Mouse (Mus musculus) spleen, adult 2 months (tissue): ENCODE data around the gene Iqschfp. TPM values are rescaled to one million over a fixed set of nuclear protein-coding genes. Genes with fewer than 3 reads are reported as not detected.

Experiments
- DNase-seq, 2 experiments: peaks; one replicate each; pipeline versions ENCODE4 v3.0.0 to v3.0.0-alpha.2; 2012 to 2021; ENCODE audit warnings: low spot score in 2 of 2, low read depth in 1 of 2
- H3K27ac ChIP-seq: fragments of 200-500 bp; 2 replicates; pipeline ENCODE4 v1.5.1; 2012; ENCODE audit warnings: low read length, inconsistent platforms; ENCODE audit not compliant: insufficient read depth
- H3K27me3 ChIP-seq: fragments of 200-500 bp; 2 replicates; pipeline ENCODE4 v1.6.1; 2012; ENCODE audit warnings: mild to moderate bottlenecking, moderate library complexity, low read length, inconsistent platforms; ENCODE audit not compliant: control insufficient read depth, insufficient read depth
- H3K36me3 ChIP-seq: fragments of 200-500 bp; 2 replicates; pipeline ENCODE4 v1.6.1; 2012; ENCODE audit warnings: mild to moderate bottlenecking, low read length, inconsistent platforms; ENCODE audit not compliant: control insufficient read depth, insufficient read depth
- H3K4me1 ChIP-seq: fragments of 200-500 bp; 2 replicates; pipeline ENCODE4 v1.6.1; 2011; ENCODE audit warnings: inconsistent platforms; ENCODE audit not compliant: control insufficient read depth, insufficient read depth, insufficient read length
- H3K4me3 ChIP-seq: fragments of 200-500 bp; 2 replicates; pipeline ENCODE4 v1.5.1; 2011; ENCODE audit warnings: mild to moderate bottlenecking, inconsistent platforms; ENCODE audit not compliant: insufficient read depth, insufficient read length; ENCODE audit errors: extremely low read depth
- CTCF ChIP-seq: fragments of 200-500 bp; IDR thresholded peaks from 2 replicates; pipeline ENCODE4 v1.5.1; 2011; ENCODE audit warnings: mild to moderate bottlenecking, inconsistent platforms; ENCODE audit not compliant: insufficient read depth, insufficient read length, insufficient replicate concordance; ENCODE audit errors: extremely low read depth
- POLR2A ChIP-seq: fragments of 200-500 bp; IDR thresholded peaks from 2 replicates; pipeline ENCODE4 v1.6.1; 2011; ENCODE audit warnings: low read depth, low read length, inconsistent platforms
- WGBS: fragments of 180-500 bp; shearing (Covaris S2); methylation state at CpG from one replicate; pipeline ENCODE4 v1.1.7; 2018; 5-methylcytosine and 5-hydroxymethylcytosine counted together
- polyA plus RNA-seq: library from polyadenylated mRNA; depleted of rRNA; stranded (reverse); fragments of >200 nt; gene quantifications from 2 replicates; pipeline ENCODE4 v1.2.3, GENCODE M21; 2012

Iqschfp gene
- polyA plus RNA-seq, 1 experiment, result not detected

DNA sequence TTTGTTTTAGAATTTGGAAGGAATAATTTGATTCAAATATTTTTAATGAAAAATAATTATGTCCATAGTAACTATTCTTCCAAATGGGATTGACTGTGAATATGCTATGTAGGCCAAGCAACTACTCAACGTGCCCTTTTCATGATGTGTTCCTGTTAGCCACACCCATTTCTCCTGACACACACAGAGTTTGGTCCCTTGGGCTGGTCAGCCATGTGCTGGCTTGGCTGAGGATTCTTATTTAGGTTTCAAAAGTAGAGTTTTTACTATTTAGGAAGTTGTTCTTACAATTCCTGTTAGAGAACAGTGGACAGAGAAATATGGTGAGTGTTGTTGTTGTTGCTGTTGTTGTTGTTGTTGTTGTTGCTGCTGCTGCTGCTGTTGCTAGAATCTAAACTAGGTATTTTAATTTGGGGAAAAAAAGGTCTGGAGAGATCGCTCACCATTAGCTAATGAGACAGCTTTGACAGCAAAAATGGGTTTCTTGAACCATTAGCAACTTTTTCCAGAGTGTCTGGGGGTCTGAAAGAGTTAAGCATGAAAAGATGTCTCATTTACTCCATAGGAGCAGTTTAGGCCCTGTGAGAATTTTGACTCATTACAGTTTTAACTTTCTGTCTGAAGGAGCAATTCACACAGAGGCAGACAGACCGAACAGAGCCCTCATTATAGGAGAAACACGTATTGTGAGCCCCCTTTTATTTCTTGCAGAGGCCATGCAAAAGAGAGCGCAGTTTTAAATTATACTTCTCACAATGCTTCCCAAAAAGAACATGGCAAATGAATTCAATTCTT, 247.0 kb downstream of the Iqschfp start:
- no peak for DNase-seq
- 89% methylated on average over 5 of the region's 5 CpGs for WGBS
- H3K4me1 ChIP-seq, result no peaks in the 10 kb centered on the region
- TF ChIP-seq POLR2A (no peak), CTCF (no peak)
- H3K4me3 ChIP-seq, result no peak overlapping the region
- no peak overlapping the region for H3K27ac ChIP-seq
- H3K27me3 ChIP-seq, result no peaks in the 10 kb centered on the region
- no peaks in the 10 kb centered on the region for H3K36me3 ChIP-seq

DNA sequence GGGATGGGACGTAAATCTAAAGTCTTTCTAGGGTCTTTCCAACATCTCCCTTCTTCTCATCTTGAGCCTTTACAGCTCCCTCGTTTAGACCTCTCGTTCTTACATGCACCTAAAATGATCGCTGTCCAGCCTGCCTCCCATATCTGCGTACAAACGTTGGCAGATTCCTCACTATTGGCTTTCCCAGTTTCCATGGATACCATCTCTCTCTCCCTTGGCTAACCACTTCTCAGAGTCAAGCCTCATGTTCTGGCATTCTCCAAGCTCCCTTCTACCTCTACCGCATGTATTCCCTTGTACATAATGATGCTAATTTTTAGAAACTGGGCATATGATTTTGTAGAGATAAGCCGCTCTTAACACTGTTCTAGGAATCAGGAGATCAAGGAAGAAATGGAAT, 258.7 kb downstream of the Iqschfp start:
- H3K27ac ChIP-seq, result no peak overlapping the region
- no peaks in the 10 kb centered on the region for H3K27me3 ChIP-seq
- DNase-seq, result no peak
- TF ChIP-seq POLR2A (no peak), CTCF (no peak)
- H3K36me3 ChIP-seq, result no peaks in the 10 kb centered on the region
- H3K4me1 ChIP-seq, result no peaks in the 10 kb centered on the region
- no peak overlapping the region for H3K4me3 ChIP-seq
- 85% methylated on average over 8 of the region's 8 CpGs for WGBS

- Histone ChIP-seq H3K27ac (no peak overlapping the region), H3K36me3 (no peaks in the 10 kb centered on the region), H3K4me3 (no peak overlapping the region), H3K27me3 (no peaks in the 10 kb centered on the region), H3K4me1 (no peaks in the 10 kb centered on the region)
- 63% methylated on average over 1 of the region's 1 CpGs for WGBS
- DNase-seq, result no peak
- no peak for TF ChIP-seq CTCF
- no peak for TF ChIP-seq POLR2A
Measured at GRCm38 (mm10) chr3:68160175-68160574, 268.1 kb downstream of the Iqschfp start.

GRCm38 (mm10) chr3:68160760-68161159, 268.7 kb downstream of the Iqschfp start:
- Histone ChIP-seq H3K4me3 (no peak overlapping the region), H3K4me1 (no peaks in the 10 kb centered on the region), H3K36me3 (no peaks in the 10 kb centered on the region), H3K27me3 (no peaks in the 10 kb centered on the region), H3K27ac (no peak overlapping the region)
- DNase-seq, result no peak
- TF ChIP-seq POLR2A (no peak), CTCF (no peak)
- 24% methylated on average over 3 of the region's 3 CpGs for WGBS

GRCm38 (mm10) chr3:68178248-68178647, 286.2 kb downstream of the Iqschfp start:
- DNase-seq, result no peak
- 63% methylated on average over 1 of the region's 1 CpGs for WGBS
- no peaks in the 10 kb centered on the region for H3K27me3 ChIP-seq
- no peaks in the 10 kb centered on the region for H3K36me3 ChIP-seq
- H3K27ac ChIP-seq, result no peak overlapping the region
- TF ChIP-seq CTCF, result no peak
- TF ChIP-seq POLR2A, result no peak
- no peaks in the 10 kb centered on the region for H3K4me1 ChIP-seq
- H3K4me3 ChIP-seq, result no peak overlapping the region

DNA sequence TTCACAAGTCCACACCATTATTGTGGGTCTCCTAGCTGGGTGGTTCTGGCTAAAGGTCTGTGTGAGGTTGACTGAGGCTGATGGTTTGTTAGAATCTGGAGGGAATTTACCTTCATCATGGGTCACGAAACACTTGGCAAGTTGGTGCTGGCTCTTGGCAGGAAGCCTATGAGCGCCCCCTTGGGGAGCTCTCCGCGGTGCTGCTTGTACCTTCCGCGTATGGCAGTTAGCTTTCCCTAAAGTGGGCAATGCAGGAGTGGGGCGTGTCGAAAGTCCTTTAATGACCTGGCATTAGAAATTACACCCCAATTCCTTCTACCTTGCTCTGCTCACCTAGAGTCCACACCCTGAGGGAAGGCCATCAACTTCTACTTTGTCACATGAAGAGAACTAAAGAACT, 295.4 kb downstream of the Iqschfp start:
- H3K27ac ChIP-seq, result no peak overlapping the region

DNA sequence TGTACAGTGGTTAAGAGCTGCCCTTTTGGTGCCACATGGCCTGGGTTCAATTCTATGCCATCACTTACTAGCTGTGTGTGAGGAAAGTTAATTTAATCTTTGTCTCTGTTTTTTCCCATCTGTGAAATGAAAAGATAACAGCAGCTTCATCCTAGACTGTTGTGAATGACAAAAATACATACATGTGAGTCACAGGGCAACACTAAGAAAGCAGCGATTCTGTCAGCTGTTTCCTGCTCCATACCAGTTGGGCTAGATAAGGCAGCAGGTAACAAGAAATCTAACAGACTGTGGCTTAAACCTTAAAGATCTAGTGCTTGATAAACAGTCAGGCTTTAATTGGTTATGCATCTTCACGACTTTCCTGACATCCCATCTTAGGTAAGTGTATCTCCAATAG, 297.1 kb downstream of the Iqschfp start:
- Histone ChIP-seq H3K27me3 (no peaks in the 10 kb centered on the region), H3K27ac (no peak overlapping the region), H3K4me3 (no peak overlapping the region), H3K36me3 (no peaks in the 10 kb centered on the region), H3K4me1 (no peaks in the 10 kb centered on the region)
- TF ChIP-seq POLR2A (no peak), CTCF (no peak)
- DNase-seq, result no peak
- whole genome bisulfite sequencing, result 61% methylated on average over 2 of the region's 2 CpGs

More for the DNA sequence above, 295.4 kb downstream of the Iqschfp start:
- H3K4me1 ChIP-seq, result no peaks in the 10 kb centered on the region
- no peak overlapping the region for H3K4me3 ChIP-seq
- WGBS, result 75% methylated on average over 8 of the region's 8 CpGs
- H3K27me3 ChIP-seq, result no peaks in the 10 kb centered on the region
- H3K36me3 ChIP-seq, result no peaks in the 10 kb centered on the region
- no peak for TF ChIP-seq CTCF
- no peak for TF ChIP-seq POLR2A
- no peak for DNase-seq
